Mouse (Mus musculus) MEL (cell line): ENCODE data around the gene Fezf2.

Experiments used
- CTCF ChIP-seq, 3 experiments: IDR thresholded peaks in 2 of 3; conservative IDR thresholded peaks in 1 of 3; 2 replicates each; pipeline ENCODE4 v1.5.1; 2011 to 2012; ENCODE audit warnings: low read length in 3 of 3, low read depth in 2 of 3, mild to moderate bottlenecking in 2 of 3, improper control_type of control experiment in 1 of 3, inconsistent platforms in 1 of 3, mixed read lengths in 1 of 3, moderate library complexity in 1 of 3; ENCODE audit not compliant: control insufficient read depth in 1 of 3, insufficient read depth in 1 of 3, poor library complexity in 1 of 3, severe bottlenecking in 1 of 3
- POLR2AphosphoS2 ChIP-seq: IDR thresholded peaks from 2 replicates; pipeline ENCODE4 v1.6.1; 2011; ENCODE audit warnings: low read length, improper control_type of control experiment

GRCm38 (mm10) chr14:12343451-12343941, 4.5 kb downstream of the Fezf2 start:
- no peak for TF ChIP-seq CTCF (IDR thresholded peaks at IDR 0.05 in 2 of 3, conservative IDR thresholded peaks at IDR 0.05 in 1 of 3; ENCODE audit: control insufficient read depth in 1 of 3, insufficient read depth in 1 of 3, low read depth in 2 of 3, low read length in 3 of 3, poor library complexity in 1 of 3, severe bottlenecking in 1 of 3)
- TF ChIP-seq POLR2AphosphoS2, result no peak
